Mouse (Mus musculus): ENCODE results near the gene Tpsab1.

- no peak for TF ChIP-seq CTCF (IDR thresholded peaks at IDR 0.05)
- no peak for TF ChIP-seq EP300 (IDR thresholded peaks at IDR 0.05)
Measured at GRCm38 (mm10) chr17:25322930-25323329, 22.4 kb downstream of the Tpsab1 start.

All from lung, postnatal 0 days (tissue).